Mouse (Mus musculus): ENCODE data around the gene Itpr2. TPM values are rescaled to one million over a fixed set of nuclear protein-coding genes. Genes with fewer than 3 reads are reported as not detected.
A peak's percentile ranks its signal among the peaks of the same experiment; 100 is the strongest.

Itpr2 gene
- polyA plus RNA-seq (2014; fragmentation: Nextera tagmentation; extraction: Ambion mirVana): 3.9 and 4.5 TPM in 2 replicates

GRCm38 (mm10) chr6:146501866-146502804 is at the start of gene Itpr2:
Gene Itpr2, minus strand, starts transcription at chr6:146502223.
- peak within 1 kb of the TSS; percentile 97 for H3K4me2 ChIP-seq
- H3K9me3 ChIP-seq (ENCODE audit: control insufficient read depth, low read length): no peaks in the 10 kb centered on the region
- H3K27ac ChIP-seq (ENCODE audit: low read depth, low read length): no peak within 1 kb of the TSS
- H3K9ac ChIP-seq (ENCODE audit: low read length): peak within 1 kb of the TSS; percentile 54
- H3K4me1 ChIP-seq (ENCODE audit: control insufficient read depth, insufficient read depth, low read length): no peaks in the 10 kb centered on the region; the same call in 1 of the 2 replicates
- ATAC-seq (ENCODE audit: low FRiP score) (peak; percentile 96), DNase-seq (ENCODE audit: low spot score, missing footprints) (peak; percentile 97)
- under 1% methylated on average over 70 of the region's 70 CpGs for WGBS
- peaks cover 7% of the 10 kb centered on the region; the same call in 1 of the 2 replicates for H3K27me3 ChIP-seq (ENCODE audit: control insufficient read depth, insufficient read depth, low read length)
- peak within 1 kb of the TSS; percentile 69 for H3K4me3 ChIP-seq (ENCODE audit: low read depth, low read length)
- H3K36me3 ChIP-seq (ENCODE audit: control insufficient read depth, insufficient read depth, low read length): no peaks in the 10 kb centered on the region

GRCm38 (mm10) chr6:146551326-146551725 is 49.3 kb upstream of the Itpr2 start:
- Histone ChIP-seq H3K9me3 (ENCODE audit: control insufficient read depth, low read length) (no peaks in the 10 kb centered on the region), H3K27me3 (ENCODE audit: control insufficient read depth, insufficient read depth, low read length) (no peaks in the 10 kb centered on the region), H3K36me3 (ENCODE audit: control insufficient read depth, insufficient read depth, low read length) (peaks cover 26% of the 10 kb centered on the region), H3K4me1 (ENCODE audit: control insufficient read depth, insufficient read depth, low read length) (no peaks in the 10 kb centered on the region), H3K4me2 (no peak overlapping the region), H3K9ac (ENCODE audit: low read length) (no peak overlapping the region), H3K27ac (ENCODE audit: low read depth, low read length) (no peak overlapping the region), H3K4me3 (ENCODE audit: low read depth, low read length) (no peak overlapping the region)
- DNase-seq (ENCODE audit: low spot score, missing footprints): peak; percentile 61
- no peak for ATAC-seq (ENCODE audit: low FRiP score)

DNA sequence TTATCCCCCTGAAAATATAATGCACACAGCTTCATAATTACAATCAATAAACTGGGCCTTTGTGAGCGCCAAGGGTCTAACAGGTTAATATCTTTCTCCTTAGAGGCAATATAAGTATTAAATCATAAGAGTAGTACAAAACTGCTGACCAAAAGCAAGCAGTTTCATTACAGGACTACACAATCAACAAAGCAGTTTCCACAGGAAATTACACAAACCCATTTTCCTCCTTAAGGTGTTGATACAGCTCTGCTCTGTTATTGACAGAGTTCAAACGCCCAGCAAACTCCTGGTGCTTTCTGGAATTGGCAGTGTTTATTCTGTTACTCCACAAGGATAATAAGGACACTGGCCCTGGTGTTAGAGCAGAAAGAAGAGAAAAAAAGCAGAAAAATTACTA is 48.4 kb upstream of the Itpr2 start:
- Histone ChIP-seq H3K9me3 (ENCODE audit: control insufficient read depth, low read length) (no peaks in the 10 kb centered on the region), H3K4me2 (no peak overlapping the region), H3K27ac (ENCODE audit: low read depth, low read length) (no peak overlapping the region), H3K27me3 (ENCODE audit: control insufficient read depth, insufficient read depth, low read length) (no peaks in the 10 kb centered on the region), H3K9ac (ENCODE audit: low read length) (no peak overlapping the region), H3K36me3 (ENCODE audit: control insufficient read depth, insufficient read depth, low read length) (peaks cover 21% of the 10 kb centered on the region), H3K4me3 (ENCODE audit: low read depth, low read length) (no peak overlapping the region), H3K4me1 (ENCODE audit: control insufficient read depth, insufficient read depth, low read length) (no peaks in the 10 kb centered on the region)
- DNase-seq (ENCODE audit: low spot score, missing footprints) (peak; percentile 61), ATAC-seq (ENCODE audit: low FRiP score) (no peak)
- 90% methylated on average over 2 of the region's 2 CpGs for WGBS

DNA sequence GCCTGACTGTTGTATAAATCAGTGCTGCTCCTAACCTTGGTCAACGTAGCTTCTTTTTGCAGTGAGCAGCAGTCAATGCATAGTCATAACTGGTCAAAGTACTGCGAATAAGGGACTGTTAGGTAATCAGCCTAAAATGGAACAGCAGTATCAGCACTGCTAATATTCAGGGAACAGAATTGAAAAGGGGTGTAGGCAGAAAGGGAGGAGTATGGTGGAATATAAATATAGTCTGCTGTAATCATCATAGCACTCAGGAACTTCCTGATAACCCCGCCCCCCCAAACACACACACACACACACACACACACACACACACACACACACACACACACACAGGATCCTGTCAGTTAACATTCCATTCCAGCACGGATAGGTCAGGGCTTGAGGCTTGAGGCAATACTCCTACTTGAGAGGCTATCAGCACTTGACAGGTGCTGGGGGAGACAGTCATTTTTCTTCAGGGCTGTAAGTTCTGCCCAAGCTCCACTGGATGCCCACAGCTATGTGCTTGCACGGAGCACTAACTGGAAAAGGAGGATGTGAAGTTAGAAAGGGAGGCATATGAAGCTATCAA is 43.4 kb upstream of the Itpr2 start:
- no peak for ATAC-seq (ENCODE audit: low FRiP score)
- H3K4me2 ChIP-seq: no peak overlapping the region
- no peaks in the 10 kb centered on the region for H3K4me1 ChIP-seq (ENCODE audit: control insufficient read depth, insufficient read depth, low read length)
- H3K9ac ChIP-seq (ENCODE audit: low read length): no peak overlapping the region
- H3K27me3 ChIP-seq (ENCODE audit: control insufficient read depth, insufficient read depth, low read length): no peaks in the 10 kb centered on the region
- no peak overlapping the region for H3K4me3 ChIP-seq (ENCODE audit: low read depth, low read length)
- H3K9me3 ChIP-seq (ENCODE audit: control insufficient read depth, low read length): no peaks in the 10 kb centered on the region
- peaks cover 2% of the 10 kb centered on the region for H3K36me3 ChIP-seq (ENCODE audit: control insufficient read depth, insufficient read depth, low read length)
- DNase-seq (ENCODE audit: low spot score, missing footprints): peak; percentile 39
- H3K27ac ChIP-seq (ENCODE audit: low read depth, low read length): no peak overlapping the region
- 84% methylated on average over 4 of the region's 5 CpGs for WGBS

DNA sequence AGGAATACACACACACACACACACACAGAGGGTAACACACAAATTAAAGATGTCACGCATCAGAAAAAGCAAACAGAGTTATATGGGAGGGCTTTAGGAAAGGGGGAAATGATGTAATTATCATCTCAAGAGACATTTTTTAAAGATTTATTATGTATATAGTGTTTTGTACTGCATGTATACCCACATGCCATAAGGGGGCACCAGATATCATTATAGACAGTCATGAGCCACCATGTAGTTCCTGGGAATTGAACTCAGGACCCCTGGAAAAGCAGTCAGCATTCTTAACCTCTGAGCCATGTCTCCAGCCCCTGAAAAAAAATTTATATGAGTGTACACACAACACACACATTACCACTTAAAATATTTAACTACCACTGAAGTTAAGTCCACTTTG is 42.6 kb upstream of the Itpr2 start:
- H3K4me1 ChIP-seq (ENCODE audit: control insufficient read depth, insufficient read depth, low read length): no peaks in the 10 kb centered on the region
- no peak overlapping the region for H3K27ac ChIP-seq (ENCODE audit: low read depth, low read length)
- H3K9me3 ChIP-seq (ENCODE audit: control insufficient read depth, low read length): no peaks in the 10 kb centered on the region
- H3K27me3 ChIP-seq (ENCODE audit: control insufficient read depth, insufficient read depth, low read length): no peaks in the 10 kb centered on the region
- no peak overlapping the region for H3K9ac ChIP-seq (ENCODE audit: low read length)
- ATAC-seq (ENCODE audit: low FRiP score) (no peak), DNase-seq (ENCODE audit: low spot score, missing footprints) (peak; percentile 31)
- no peak overlapping the region for H3K4me2 ChIP-seq
- no peak overlapping the region for H3K4me3 ChIP-seq (ENCODE audit: low read depth, low read length)
- peaks cover 2% of the 10 kb centered on the region; the same call in 1 of the 2 replicates for H3K36me3 ChIP-seq (ENCODE audit: control insufficient read depth, insufficient read depth, low read length)
- 90% methylated on average over 1 of the region's 1 CpGs for whole genome bisulfite sequencing

DNA sequence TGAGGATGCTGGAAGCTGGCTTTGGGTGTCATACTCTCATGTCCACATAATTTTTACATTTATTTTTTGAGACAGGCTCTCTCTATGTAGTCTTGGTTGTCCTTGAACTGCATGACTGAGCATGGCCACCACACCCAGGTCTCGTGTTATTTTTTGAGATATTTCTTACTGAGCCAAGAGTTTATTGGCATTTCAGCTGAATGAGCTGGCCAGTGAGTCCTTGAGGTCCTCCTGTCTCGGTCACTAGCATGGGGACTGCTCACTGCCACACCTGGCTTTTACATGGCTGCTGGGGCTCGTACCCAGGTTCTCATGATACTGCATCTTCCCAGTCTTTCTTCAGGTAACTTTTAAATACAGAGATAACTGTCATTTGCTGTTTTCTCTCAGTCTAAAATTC is 38.4 kb upstream of the Itpr2 start:
- ATAC-seq (ENCODE audit: low FRiP score): no peak
- 88% methylated on average over 3 of the region's 3 CpGs for whole genome bisulfite sequencing
- DNase-seq (ENCODE audit: low spot score, missing footprints): no peak
- no peaks in the 10 kb centered on the region for H3K4me1 ChIP-seq (ENCODE audit: control insufficient read depth, insufficient read depth, low read length)
- no peak overlapping the region for H3K9ac ChIP-seq (ENCODE audit: low read length)
- no peak overlapping the region for H3K27ac ChIP-seq (ENCODE audit: low read depth, low read length)
- no peak overlapping the region for H3K4me3 ChIP-seq (ENCODE audit: low read depth, low read length)
- no peaks in the 10 kb centered on the region for H3K36me3 ChIP-seq (ENCODE audit: control insufficient read depth, insufficient read depth, low read length)
- no peak overlapping the region for H3K4me2 ChIP-seq
- H3K9me3 ChIP-seq (ENCODE audit: control insufficient read depth, low read length): no peaks in the 10 kb centered on the region
- no peaks in the 10 kb centered on the region for H3K27me3 ChIP-seq (ENCODE audit: control insufficient read depth, insufficient read depth, low read length)

DNA sequence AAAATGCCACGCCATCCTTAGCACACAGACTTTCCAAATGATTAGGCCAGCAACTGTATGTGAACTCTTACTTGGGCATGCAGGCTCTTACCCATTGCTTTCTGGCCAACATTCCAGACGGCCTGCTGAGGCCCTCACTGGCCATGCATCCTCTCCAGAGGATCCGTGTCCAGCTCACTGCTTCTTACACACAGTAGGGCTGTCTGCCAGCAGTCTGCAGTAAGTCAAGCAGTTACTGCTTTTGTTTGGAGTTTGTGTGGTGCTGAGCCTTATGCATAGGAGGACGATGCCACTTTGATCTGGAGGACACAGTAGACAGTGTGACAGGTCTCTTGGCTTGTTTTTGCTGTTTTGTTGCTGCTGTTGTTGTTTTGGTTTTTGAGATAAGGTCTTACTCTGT is 36.6 kb upstream of the Itpr2 start:
- H3K27ac ChIP-seq (ENCODE audit: low read depth, low read length): no peak overlapping the region
- no peak for DNase-seq (ENCODE audit: low spot score, missing footprints)
- no peak overlapping the region for H3K4me3 ChIP-seq (ENCODE audit: low read depth, low read length)
- no peaks in the 10 kb centered on the region for H3K9me3 ChIP-seq (ENCODE audit: control insufficient read depth, low read length)
- ATAC-seq (ENCODE audit: low FRiP score): no peak
- WGBS: 60% methylated on average over 4 of the region's 4 CpGs
- no peaks in the 10 kb centered on the region for H3K4me1 ChIP-seq (ENCODE audit: control insufficient read depth, insufficient read depth, low read length)
- H3K9ac ChIP-seq (ENCODE audit: low read length): no peak overlapping the region
- H3K36me3 ChIP-seq (ENCODE audit: control insufficient read depth, insufficient read depth, low read length): no peaks in the 10 kb centered on the region
- H3K4me2 ChIP-seq: no peak overlapping the region
- H3K27me3 ChIP-seq (ENCODE audit: control insufficient read depth, insufficient read depth, low read length): no peaks in the 10 kb centered on the region

GRCm38 (mm10) chr6:146538071-146538470 is 36.0 kb upstream of the Itpr2 start:
- 75% methylated on average over 2 of the region's 2 CpGs for WGBS
- DNase-seq (ENCODE audit: low spot score, missing footprints) (no peak), ATAC-seq (ENCODE audit: low FRiP score) (no peak)
- Histone ChIP-seq H3K36me3 (ENCODE audit: control insufficient read depth, insufficient read depth, low read length) (no peaks in the 10 kb centered on the region), H3K4me3 (ENCODE audit: low read depth, low read length) (no peak overlapping the region), H3K4me2 (no peak overlapping the region), H3K27me3 (ENCODE audit: control insufficient read depth, insufficient read depth, low read length) (no peaks in the 10 kb centered on the region), H3K9ac (ENCODE audit: low read length) (no peak overlapping the region), H3K9me3 (ENCODE audit: control insufficient read depth, low read length) (no peaks in the 10 kb centered on the region), H3K27ac (ENCODE audit: low read depth, low read length) (no peak overlapping the region), H3K4me1 (ENCODE audit: control insufficient read depth, insufficient read depth, low read length) (no peaks in the 10 kb centered on the region)

DNA sequence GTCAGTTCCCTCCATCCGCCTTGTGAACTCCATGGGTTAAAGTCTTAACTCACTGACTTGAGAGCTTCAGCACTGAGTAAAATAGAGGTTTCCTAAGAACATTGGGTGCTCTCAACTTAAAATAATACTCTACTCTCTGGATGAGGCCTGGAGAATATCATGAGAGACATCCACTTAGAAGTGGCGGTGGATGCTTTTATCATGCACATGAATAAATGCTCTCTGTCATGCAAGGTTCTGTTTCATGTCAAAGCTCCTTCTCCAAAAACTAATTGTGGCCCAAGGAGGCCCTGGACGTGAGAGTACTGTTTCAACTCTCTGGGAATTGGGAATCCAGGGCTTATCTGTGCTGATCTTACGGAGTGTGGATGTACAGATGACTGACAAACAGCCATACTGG is 35.1 kb upstream of the Itpr2 start:
- DNase-seq (ENCODE audit: low spot score, missing footprints): no peak
- Histone ChIP-seq H3K27me3 (ENCODE audit: control insufficient read depth, insufficient read depth, low read length) (no peaks in the 10 kb centered on the region), H3K9ac (ENCODE audit: low read length) (no peak overlapping the region), H3K4me2 (no peak overlapping the region), H3K27ac (ENCODE audit: low read depth, low read length) (no peak overlapping the region), H3K4me1 (ENCODE audit: control insufficient read depth, insufficient read depth, low read length) (no peaks in the 10 kb centered on the region), H3K9me3 (ENCODE audit: control insufficient read depth, low read length) (no peaks in the 10 kb centered on the region), H3K36me3 (ENCODE audit: control insufficient read depth, insufficient read depth, low read length) (no peaks in the 10 kb centered on the region), H3K4me3 (ENCODE audit: low read depth, low read length) (no peak overlapping the region)
- WGBS: 89% methylated on average over 4 of the region's 4 CpGs
- no peak for ATAC-seq (ENCODE audit: low FRiP score)

Measured in midbrain, embryonic 11.5 days (tissue).